Mouse (Mus musculus) ES-E14 (cell line): ENCODE measurements around the gene Cyp2f2.

Experiments
- MAFK ChIP-seq: IDR thresholded peaks from 2 replicates; pipeline ENCODE4 v1.6.1; 2014; ENCODE audit warnings: mild to moderate bottlenecking, low read depth, low read length, inconsistent platforms; ENCODE audit not compliant: insufficient read depth
- ZC3H11A ChIP-seq: IDR thresholded peaks from 2 replicates; pipeline ENCODE4 v1.6.1; 2012; ENCODE audit warnings: low read depth, mild to moderate bottlenecking, inconsistent platforms, low read length, borderline replicate concordance
- ZNF384 ChIP-seq: IDR thresholded peaks from 2 replicates; pipeline ENCODE4 v1.6.1; 2012; ENCODE audit warnings: low read depth, low read length, inconsistent platforms

- TF ChIP-seq ZC3H11A (no peak), MAFK (no peak), ZNF384 (no peak)
Observed at GRCm38 (mm10) chr7:27131387-27131786, 11.7 kb downstream of the Cyp2f2 start.
